Mouse (Mus musculus): ENCODE results near the gene 4930524N10Rik.

The 4930524N10Rik gene

GRCm38 (mm10) chrX:154343292-154343691, at the start of gene 4930524N10Rik:
TSS of gene 4930524N10Rik (minus strand) at chrX:154343392.
- in situ Hi-C loops (cut with MboI, MseI): no loop called here

DNA sequence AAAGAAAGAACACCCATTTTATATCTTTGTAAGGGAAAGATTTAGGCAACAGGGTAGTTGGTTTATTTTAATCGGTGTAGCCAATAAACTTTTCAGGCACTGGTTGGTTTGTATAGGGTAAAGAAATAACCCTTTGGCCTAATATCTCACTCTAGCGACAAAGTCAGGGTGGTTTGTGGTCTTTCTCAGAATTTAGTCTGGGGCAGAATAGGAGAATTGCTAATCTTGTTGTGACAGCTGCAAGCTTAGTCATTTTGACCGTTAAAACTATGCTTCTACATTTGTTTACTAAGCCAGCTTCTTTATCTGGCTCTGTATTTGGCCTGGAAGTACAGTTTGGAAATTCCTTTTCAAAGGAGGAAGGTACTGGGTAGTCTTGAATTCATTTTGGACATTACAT, 6.8 kb upstream of the 4930524N10Rik start:
- in situ Hi-C loops (cut with MboI, MseI): loop anchor here (25.0 kb wide), 1 partner anchor 338 kb away; the partner anchor contains the start of gene Samt1

GRCm38 (mm10) chrX:154349302-154350041, 6.3 kb upstream of the 4930524N10Rik start:
- in situ Hi-C loops (cut with MboI, MseI): loop anchor here (25.0 kb wide), 1 partner anchor 337 kb away; the partner anchor contains the start of gene Samt1

- in situ Hi-C loops (cut with MboI, MseI): no loop called here
Measured at GRCm38 (mm10) chrX:154347933-154348332, 4.7 kb upstream of the 4930524N10Rik start.

All from regulatory T cell (primary cell).